Mouse (Mus musculus) E14TG2a.4 (cell line): ENCODE measurements at regions not wholly inside any gene's neighbourhood (a gene's known extent, or its start where the extent isn't known, plus 50 kb on each side); places are given as distances from the start of the nearest gene placed in this dataset.
A peak's percentile ranks its signal among the peaks of the same experiment; 100 is the strongest.

Experiments
- CTCF ChIP-seq: conservative IDR thresholded peaks from 2 replicates; pipeline ENCODE4 v1.5.1; 2014; ENCODE audit warnings: low read length
- NANOG ChIP-seq: IDR thresholded peaks from 2 replicates; pipeline ENCODE4 v1.6.1; 2014; ENCODE audit warnings: borderline replicate concordance, low read length, mixed read lengths
- POU5F1 ChIP-seq: IDR thresholded peaks from 2 replicates; pipeline ENCODE4 v1.6.1; 2014; ENCODE audit warnings: low read length, borderline replicate concordance

DNA sequence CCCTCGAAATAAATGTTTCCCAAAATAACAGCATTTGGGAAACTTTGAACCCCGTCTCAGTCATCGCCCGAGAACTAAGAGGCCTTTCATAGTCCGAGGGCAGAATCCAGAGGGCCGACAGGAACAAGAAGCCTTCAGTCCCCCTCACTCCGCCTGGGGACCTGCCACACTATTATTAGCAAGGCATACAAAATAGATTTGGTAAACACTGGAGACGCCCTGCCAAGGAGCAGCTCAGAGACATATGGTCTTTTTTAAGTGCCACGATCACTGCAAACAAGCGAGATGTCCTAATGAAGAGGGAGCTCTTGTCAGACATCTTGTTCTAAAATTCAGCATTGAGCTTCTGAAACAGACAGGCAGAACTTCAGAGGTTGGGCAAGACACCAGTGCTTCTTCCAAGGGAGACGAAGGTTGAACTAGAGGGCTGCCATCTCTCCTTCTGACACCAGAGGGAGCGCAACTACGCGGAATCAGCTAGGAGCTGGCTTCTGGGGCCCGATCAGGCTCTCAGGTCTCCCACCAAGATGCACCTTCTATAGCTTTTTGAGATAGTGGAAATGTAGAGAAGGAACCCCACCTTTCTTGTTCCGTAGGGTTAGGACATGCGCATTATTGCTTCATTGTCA, 226.2 kb downstream of the Rnf144b start:
- TF ChIP-seq CTCF, result peak; percentile 72
- TF ChIP-seq NANOG, result no peak
- no peak for TF ChIP-seq POU5F1
